Mouse (Mus musculus) heart, postnatal 10 days (tissue): ENCODE data around the gene Kcnma1. TPM values are rescaled to one million over a fixed set of nuclear protein-coding genes. Genes with fewer than 3 reads are reported as not detected.

Experiments used
- DNase-seq, 2 experiments: peaks; one replicate each; pipeline ENCODE4 v3.0.0; 2021
- intact Hi-C: fragments of 180-260 bp; cut with DNase I; formaldehyde crosslinking; loops from one replicate; pipeline ENCODE4 v1.15.1; 2025
- total RNA-seq, 2 experiments: library from RNA; stranded (reverse); gene quantifications; 2 replicates each; pipeline ENCODE4 v1.2.3; 2021

The Kcnma1 gene
- total RNA-seq, 2 experiments from 2014 or later: 0.41 to 0.87 TPM

DNA sequence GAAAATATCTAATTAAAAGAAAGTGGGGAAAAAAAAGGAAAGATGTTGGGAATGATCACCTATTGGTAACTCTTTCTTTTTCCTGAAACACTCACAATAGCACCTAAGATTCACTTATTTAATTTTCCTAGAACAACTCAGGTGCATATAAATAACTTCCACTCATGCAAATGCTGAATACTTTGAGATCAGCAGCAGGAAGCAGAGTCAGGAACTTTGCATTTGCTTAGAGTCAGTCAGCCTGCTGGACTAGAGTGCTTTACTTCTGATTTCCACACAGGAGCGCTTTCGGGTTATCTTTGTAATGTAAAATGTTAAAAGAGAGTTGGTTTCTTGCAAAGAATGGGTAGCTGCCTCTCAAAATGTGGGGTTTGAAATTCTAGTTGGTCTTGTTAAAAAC, 451.1 kb downstream of the Kcnma1 start:
- intact Hi-C loops: no loop called here
- no peak for DNase-seq

DNA sequence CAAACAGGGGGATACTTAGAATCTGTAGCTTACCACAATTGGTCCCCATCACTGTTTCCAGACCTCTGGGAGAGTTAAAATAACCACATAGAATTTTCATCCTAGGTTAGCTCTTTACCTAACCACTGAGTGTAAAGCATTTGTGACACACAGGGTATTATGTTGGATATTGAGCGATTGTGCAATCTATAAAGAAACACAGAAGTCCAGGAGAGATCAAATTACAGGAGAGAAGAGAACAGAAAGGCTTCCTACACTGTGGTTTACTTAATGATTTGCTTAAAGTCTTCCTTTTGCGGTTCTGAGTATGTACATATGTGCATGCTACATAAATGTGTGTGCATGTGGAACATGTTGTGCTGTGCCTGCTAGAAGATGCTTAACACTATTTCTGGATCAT, 458.6 kb downstream of the Kcnma1 start:
- no peak for DNase-seq
- intact Hi-C loops: no loop called here

DNA sequence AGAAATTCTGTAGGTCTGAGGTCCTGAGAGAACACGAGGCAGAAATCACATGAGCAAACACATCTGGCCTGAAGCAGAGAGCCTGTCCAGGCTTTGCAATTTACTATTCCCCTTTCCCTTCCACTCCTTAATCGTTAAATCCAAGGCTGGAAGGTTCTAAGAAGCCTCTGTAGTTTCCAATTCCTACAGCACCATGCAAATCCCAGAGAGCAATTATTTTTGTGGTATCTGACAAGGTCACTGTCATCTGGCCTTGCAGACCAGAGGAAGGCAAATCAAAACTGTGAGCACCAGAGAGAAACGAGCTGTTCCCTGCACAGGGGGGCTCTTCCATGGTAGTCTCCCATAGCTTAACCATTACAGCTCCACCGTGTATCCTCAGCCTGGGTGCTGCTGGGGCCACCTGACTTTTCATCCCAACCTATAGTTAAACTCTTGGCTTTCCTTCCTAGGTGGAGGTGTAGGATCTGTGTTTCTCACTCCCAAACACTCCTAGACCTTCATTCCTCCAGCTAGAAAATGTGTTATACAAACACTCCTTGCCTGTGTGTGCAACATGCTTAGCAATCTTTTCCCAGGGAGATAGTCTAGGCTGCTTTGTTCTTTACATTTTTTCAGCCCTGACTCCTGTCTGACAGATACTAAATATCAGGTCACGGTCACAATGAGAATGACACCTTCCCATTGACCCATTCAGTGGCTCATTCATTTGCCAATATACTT, 461.9 kb downstream of the Kcnma1 start:
- intact Hi-C loops: no loop called here
- no peak for DNase-seq

DNA sequence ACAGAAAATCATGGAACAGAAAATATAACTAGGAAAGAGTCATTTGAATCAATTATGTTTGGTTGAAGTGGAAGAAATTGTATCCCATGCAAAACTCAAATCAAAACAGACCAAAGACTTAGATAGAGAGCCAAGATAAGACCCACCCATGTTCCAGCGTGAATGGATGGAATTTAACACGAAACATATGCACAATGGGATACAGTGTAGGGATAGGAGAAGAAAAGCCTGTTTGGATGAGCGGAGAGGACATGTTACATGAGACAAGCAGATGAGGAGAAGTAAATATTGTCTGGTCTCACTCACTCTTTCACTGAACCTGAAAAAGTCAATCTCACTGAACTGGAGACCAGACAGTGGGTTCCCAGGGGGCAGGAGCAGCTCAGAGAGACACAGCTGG, 463.8 kb downstream of the Kcnma1 start:
- intact Hi-C loops: no loop called here
- no peak for DNase-seq

DNA sequence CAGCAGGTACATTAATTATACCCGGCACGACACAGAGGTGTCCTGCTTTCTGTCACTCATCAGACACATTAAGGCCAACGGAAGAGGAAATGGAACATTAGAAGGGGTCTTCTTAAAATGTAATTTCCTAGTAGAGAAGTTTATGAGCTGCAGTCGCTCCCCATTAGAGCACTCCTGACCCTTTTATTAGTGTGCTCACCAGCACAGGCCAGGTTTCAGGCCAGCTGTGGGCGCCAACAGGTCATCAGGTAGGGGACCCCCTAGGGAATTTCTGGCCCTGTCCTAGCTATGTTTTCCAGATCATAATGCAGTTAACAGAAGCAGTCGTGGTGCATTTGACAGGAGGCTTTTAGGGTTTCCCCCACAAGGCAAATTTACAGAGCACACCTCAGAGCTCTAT, 472.2 kb downstream of the Kcnma1 start:
- no peak for DNase-seq
- intact Hi-C loops: no loop called here

DNA sequence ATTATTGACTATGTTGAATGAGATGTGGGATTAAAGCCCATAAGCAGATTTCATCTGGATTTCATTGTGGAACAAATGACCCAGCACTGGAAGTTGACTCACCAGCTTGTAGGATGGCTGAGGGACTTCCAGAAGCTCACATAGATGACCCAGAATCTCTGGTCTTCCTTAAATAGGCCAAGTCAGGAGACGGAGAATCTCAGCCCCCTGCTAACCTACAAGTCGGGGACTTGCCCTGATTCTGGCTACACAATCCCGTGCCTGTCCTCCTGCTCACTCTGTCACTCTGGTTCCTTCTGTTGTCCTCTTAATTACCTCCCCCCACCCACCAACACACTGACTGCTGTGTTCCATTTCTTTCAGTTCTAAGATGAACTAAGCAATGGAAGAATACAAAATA, 474.7 kb downstream of the Kcnma1 start:
- intact Hi-C loops: no loop called here
- DNase-seq: no peak

DNA sequence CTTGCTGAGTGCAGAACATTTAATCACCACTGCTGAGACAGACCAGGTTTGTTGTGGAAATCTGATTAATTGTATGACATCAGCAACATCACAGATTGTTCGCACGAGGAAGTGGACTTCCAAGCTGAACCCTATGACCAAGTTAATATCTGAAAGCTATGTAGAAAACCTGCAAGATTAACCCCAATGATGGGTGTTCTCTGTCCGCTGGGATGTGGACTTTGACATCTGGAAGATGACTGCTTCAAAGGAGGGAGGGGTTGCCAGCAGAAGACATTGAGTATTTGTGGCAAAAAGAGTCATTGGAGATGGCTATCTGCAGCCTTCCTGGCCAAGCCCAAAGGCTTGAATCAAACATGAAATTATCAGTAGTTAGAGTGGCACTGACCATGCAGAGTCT, 480.9 kb downstream of the Kcnma1 start:
- intact Hi-C loops: no loop called here

DNA sequence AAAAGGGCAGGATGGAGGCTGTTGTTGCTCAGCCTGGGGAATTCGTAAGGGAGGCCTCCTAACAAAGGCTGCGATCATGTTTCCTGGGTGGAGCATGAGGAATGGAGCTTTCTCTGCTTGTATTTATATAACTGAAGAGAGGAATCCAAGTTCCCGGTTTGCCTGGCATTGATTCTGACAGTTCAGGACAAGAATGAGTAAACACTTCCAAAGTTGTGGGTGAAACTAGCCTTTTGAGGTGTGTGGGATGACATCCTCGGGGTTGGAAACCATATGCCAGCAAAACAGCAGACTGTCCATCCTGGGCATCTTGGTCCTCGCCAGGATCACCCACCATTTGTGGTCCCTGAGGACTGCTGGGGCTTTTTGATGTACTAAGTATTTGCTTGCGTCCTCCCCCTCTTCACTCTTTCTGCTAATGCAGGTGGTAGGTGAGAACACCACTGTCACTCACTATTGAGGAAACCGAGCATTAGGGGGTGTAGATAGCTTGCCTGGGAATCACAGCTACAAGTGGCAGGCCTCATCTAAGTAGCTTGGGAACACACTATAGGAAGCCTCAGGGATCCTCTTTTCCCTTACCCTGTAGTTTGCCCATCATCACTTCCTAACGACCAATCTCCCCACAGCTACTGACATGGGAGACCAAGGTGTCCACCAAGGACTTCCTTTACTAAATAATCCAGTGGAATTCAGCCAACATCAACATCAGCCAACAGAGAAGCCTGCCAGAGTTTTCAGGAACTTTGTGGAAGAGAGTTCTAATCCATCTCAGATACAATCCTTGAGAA, 482.4 kb downstream of the Kcnma1 start:
- DNase-seq: no peak
- intact Hi-C loops: no loop called here

More for the DNA sequence above, 480.9 kb downstream of the Kcnma1 start:
- no peak for DNase-seq

DNA sequence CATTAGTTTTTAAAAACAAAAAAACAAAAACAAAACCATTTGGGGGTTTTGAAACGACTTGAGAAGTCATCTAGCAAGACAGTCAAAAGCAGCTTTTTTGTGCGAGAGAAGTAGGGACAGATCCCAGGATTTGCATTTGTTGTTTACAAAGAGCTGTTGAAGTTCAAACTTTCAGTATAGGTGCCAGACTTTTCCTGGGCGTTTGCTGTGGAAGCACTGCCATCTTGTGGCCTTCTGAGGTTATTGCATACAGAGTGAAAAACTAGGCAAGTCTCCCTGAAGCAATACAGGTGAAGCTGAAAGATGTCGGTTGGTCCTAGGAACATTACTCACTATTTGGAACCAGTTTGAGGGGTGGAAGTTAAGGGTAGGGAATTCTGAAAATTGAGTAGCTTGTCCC, 484.6 kb downstream of the Kcnma1 start:
- peak; percentile 74 to 82 for DNase-seq
- intact Hi-C loops: loop anchor here (2.0 to 5.0 kb wide), 2 partner anchors 101 to 482 kb away; no protein-coding TSS in a partner anchor

DNA sequence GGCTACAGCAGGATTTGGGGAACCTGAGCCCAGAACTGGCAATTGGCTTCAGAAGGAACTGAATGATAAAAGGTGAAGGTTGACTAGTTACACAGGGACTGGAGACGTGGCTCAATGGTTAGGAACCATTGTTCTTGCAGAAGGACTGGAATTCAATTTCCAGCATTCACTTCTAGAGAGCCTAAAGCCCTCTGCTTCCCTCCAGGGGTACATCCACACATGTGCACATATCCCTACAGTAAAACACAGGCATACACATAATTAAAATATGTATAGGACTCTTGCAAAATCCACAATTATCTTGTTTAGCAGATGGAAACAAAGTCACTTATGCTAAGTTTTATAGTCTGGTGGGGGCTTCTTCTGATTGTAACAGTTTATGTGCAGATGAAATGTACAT, 485.1 kb downstream of the Kcnma1 start:
- intact Hi-C loops: loop anchor here (2.0 to 5.0 kb wide), 2 partner anchors 100 to 482 kb away; no protein-coding TSS in a partner anchor
- DNase-seq: no peak

DNA sequence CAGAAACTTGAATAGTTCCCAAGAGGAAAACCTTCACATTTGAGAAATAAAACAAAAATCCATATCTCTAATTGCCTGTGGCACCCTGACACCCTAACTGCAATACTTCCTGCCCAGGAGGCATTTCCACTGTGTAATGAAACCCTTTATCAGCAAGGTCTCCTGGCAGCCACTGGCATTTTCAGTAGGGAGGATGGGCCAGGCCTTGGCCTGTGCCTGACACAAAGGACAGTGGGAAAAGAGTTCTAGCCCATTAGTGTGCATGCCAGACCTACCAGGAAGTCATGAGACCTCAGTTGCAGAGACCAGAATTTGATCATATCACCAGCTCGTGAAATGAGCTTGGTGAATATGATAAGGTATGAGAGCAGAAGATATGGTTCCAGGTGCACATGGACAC, 488.4 kb downstream of the Kcnma1 start:
- no peak for DNase-seq
- intact Hi-C loops: loop anchor here (5.0 kb wide), 1 partner anchor 479 kb away; no protein-coding TSS in a partner anchor

DNA sequence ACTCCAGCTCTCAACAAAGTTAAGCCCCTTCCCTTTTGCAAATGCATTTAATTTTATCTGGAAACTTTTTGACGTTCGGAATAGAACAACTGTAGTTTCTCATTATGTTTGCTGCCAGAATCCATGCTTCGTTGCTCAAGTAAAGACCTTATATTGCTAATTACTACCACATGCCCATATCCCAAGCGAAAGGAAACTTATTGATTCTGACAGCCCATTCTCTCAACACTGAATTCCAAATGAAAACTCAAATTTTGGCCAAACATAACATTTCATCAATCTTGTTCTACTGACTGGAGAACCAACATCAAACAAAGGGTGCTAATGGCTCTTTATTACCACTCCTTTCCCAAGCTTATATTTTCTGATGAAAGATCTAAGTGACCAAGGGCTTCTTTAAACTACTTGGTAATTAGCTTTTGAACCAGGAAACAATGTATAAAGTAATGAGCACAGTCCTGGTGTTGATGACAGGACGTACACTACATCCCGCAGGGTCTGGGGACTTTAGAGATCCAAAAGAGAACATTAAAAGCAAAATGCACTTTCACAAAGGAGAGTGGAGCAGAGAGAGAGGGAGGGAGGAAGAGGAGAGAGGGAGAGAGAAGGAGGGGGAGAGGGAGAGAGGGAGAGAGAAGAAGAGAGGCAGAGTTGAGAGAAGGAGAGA, 490.3 kb downstream of the Kcnma1 start:
- intact Hi-C loops: no loop called here
- no peak for DNase-seq

DNA sequence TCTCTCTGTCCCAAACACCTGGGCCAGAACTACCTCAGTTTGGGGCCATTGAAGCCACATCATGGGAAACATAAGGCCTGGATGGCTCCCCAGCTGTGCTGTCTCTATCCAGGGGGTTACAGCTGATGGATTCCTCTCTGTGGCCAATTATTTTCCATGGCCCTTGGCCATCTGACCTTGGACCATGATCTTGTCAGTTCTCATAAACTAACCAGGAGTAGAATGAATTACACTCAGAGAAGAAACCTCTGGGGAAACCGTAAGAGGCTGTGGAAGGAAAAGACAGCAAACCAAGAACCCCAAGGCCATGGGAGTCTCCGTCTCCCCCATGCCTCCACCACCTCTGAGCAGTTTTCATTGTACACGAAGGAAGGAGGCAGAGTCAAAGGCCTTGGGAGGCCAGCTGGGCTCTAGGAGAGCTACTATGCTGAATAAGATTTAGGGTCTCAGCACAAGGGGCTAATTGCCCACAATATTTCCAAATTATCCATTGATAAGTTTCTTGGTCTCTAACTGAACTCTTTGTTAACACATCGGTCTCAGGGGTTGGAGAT, 491.6 kb downstream of the Kcnma1 start:
- intact Hi-C loops: no loop called here
- peak; percentile 30 to 52 for DNase-seq

DNA sequence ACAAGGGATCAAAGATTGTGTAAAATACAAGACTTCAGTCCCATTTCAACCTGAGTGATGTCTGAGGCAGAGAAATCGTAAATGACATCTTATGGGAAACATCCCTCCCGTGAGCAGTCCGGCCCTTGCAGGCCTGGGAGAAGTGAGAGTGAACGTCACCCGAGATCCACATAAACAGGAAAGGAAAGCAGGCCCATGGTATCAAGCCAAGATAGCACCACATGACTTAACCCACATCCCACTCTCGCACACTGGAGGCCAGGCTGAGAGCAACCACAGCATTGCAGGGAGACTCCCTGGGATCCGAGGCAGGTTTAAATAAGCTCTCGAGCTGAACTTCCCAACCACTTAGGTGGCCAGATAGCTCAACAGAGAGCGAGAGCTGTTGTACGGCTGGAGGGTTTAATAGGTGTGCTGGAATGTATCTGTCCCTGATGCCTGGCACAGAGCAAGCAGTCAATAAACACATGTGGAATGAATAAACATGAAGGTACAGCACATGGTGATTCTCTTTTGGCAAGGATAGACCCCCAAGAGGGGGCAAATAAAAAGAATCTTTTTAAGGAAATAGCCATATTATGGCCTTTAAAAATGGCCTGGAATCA, 493.1 kb downstream of the Kcnma1 start:
- DNase-seq: no peak
- intact Hi-C loops: no loop called here

DNA sequence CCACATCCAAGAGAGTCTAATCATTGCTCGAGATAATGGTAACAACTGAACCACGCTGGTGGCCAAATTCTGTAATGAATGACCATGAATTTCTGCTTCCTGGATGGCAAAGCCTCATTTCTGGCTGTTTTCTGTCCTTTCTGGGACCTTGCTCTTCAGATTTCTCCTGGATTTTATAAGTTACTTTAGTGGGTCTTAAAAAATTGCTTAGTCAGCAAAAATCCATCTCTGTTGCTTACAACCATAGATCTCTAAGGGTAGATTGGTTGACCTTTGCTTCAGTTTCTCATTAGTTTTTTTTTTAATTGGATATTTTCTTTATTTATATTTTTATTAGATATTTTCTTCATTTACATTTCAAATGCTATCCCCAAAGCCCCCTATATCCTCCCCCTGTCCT, 496.9 kb downstream of the Kcnma1 start:
- intact Hi-C loops: no loop called here
- no peak for DNase-seq

DNA sequence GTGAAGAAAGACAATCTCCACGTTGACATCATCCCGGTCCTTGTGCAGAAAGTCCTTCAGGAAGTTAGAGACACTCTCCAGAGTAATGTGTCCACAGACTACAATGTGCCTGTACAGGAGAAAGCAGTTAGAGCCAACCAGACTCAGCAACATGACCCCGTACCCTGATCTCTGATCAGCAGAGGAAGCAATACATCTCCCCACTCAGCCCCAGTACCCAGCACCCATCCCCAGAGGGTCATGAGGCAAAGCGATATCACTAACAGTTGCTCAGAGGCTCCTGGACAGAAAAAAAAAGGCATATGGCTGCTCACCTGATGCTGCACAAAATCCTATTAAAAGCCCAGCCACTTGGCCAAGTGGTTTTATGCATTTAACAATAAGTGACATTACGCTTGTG, 504.5 kb downstream of the Kcnma1 start:
- intact Hi-C loops: no loop called here
- no peak for DNase-seq

DNA sequence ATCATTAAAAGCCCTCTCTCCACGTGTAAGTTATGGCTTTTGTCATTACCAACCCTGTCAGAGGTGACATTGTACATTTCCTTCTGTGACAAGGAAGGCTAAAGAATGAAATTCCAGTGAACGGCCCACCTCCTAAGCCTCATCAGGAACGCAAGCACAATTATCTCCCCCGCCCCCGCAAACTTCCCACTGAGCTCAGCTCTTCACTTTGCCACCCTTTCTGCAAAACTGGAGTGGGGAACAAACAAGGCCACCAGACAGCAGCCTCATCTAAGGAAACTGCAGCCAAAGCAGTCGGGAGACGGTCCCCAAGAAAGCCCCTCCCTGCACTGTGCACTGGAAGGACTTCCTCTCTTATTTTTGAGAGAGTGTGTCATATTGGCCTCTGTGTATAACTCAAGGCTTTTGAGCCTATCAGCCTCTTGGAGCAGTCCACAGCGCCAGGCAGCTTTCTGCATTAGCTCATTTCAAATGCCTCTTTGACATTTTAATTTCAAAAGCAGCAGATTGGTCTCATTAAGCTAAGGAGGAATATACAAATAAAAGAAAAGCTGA, 512.0 kb downstream of the Kcnma1 start:
- intact Hi-C loops: no loop called here
- peak; percentile 38 to 40 for DNase-seq

DNA sequence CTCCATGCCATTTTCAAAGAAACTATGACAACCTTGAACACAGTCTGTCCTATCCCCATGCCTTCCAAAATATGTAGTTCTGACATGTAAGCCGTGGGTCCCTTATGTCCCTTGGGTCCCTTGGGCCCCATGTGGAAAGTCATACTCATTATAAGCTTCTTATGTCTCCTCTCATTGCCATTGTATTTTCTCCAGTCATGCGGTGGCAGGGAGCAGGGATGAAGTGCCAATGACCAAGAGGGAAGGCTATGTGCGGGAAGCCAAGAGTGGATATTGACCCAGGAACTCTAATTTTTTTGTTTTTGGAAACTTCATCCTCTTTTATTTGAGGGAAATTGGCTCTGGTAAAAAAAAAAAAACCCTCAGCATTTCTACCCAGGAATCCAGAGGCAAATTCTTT, 517.5 kb downstream of the Kcnma1 start:
- intact Hi-C loops: no loop called here
- no peak for DNase-seq

DNA sequence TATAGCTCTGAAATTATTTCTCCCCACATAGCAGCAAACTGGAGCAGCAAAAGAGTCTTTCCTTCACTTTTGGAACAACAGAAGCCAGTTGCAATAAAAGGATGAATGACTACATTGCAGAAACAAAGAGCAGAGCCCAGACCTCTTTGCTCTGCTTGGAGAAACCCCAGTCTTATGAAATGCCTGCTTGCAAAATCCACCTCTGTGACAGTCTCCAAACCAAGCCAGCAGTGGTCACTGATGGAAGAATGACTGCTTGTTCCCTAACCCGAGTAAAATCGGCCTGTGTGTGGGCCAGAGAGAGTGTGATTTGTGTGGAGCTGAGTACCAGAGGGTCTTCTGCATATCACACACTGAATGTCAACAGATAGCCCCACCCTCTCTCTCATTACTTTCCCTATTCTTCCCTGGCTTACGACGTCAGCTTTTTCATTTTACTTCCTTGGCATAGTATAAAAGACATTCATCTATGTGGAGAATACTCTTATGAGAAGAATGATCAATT, 518.0 kb downstream of the Kcnma1 start:
- intact Hi-C loops: no loop called here
- DNase-seq: no peak

DNA sequence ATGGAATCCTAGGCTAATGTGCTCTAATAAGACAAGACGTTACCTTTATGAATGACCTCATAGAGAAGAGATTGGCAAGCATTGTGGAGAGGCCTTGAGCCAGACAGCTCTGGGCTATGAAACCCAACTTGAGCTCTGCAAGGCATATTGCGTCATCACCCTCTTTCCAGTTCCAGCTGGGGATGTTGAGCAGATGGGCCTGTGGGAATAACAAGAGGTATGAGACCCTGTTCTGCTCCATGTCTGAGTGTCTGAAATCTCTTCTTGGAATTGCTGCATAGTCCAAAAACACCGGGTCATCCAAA, 519.8 kb downstream of the Kcnma1 start:
- peak; percentile 55 to 66 for DNase-seq
- intact Hi-C loops: no loop called here
